Comparison of ENCODE assay signal across 10 mouse cellular contexts in genomic region chr7:16825785-16826184, GRCm38 (mm10). TPM values are rescaled to one million over a fixed set of nuclear protein-coding genes. Genes with fewer than 3 reads are reported as not detected.
DNase-seq lines count a peak whose midpoint lies in the region; ATAC-seq and TF ChIP-seq lines count a peak whose summit lies in the region.
"Had no signal": no experiment of that assay in that cellular context is flagged by ENCODE, and none has a peak within 500 bp of the region (broad histone marks: within the 10 kb centered on the region; RNA-seq: fewer than 3 reads in every experiment).

No protein-coding gene starts in this region.

- no peak overlapping the region for H3K4me2 ChIP-seq in kidney, embryonic 15.5 days
- no peak overlapping the region for H3K4me2 ChIP-seq in forebrain, embryonic 12.5 days
- H3K4me2 ChIP-seq: neural tube, embryonic 13.5 days had no signal

- no peak for TF ChIP-seq POLR2A in spleen, adult 2 months (IDR thresholded peaks at IDR 0.05; ENCODE audit: low read depth, low read length)

- H3K4me3 ChIP-seq in kidney, embryonic 15.5 days (replicated peaks) = no peak overlapping the region
- H3K4me3 ChIP-seq in ES-E14 (ENCODE audit: insufficient read depth in 1 of 2, low read depth in 1 of 2, low read length in 2 of 2, poor library complexity in 1 of 2, severe bottlenecking in 1 of 2) = no peak overlapping the region
- no peak overlapping the region for H3K4me3 ChIP-seq in spleen, adult 2 months (ENCODE audit: extremely low read depth, insufficient read depth, insufficient read length)
- no peak overlapping the region for H3K4me3 ChIP-seq in forebrain, embryonic 12.5 days (replicated peaks)
- H3K4me3 ChIP-seq in forebrain, embryonic 10.5 days = no peak overlapping the region
- H3K4me3 ChIP-seq: neural tube, embryonic 13.5 days had no signal

- in situ Hi-C loops in ES-E14 (cut with MboI; ENCODE audit: low sequenced_read_pairs in 2 of 2, unreplicated experiment in 2 of 2) = no loop called here

- H3K9me3 ChIP-seq in kidney, embryonic 15.5 days (replicated peaks) = no peaks in the 10 kb centered on the region
- no peaks in the 10 kb centered on the region for H3K9me3 ChIP-seq in ES-E14 (ENCODE audit: control insufficient read depth, insufficient read depth, low read depth, low read length)
- H3K9me3 ChIP-seq in forebrain, embryonic 12.5 days = no peaks in the 10 kb centered on the region
- H3K9me3 ChIP-seq in forebrain, embryonic 10.5 days = no peaks in the 10 kb centered on the region
- H3K9me3 ChIP-seq: neural tube, embryonic 13.5 days had no signal

- 81% methylated on average over 10 of the region's 10 CpGs for whole genome bisulfite sequencing in kidney, embryonic 15.5 days
- WGBS in spleen, adult 2 months = 62% methylated on average over 10 of the region's 10 CpGs
- WGBS in forebrain, embryonic 12.5 days = 84% methylated on average over 10 of the region's 10 CpGs
- 87% methylated on average over 10 of the region's 10 CpGs for WGBS in forebrain, embryonic 10.5 days

- H3K27ac ChIP-seq in kidney, embryonic 15.5 days = no peak overlapping the region
- H3K27ac ChIP-seq in ES-E14 (ENCODE audit: insufficient read depth, low read depth, low read length, poor library complexity, severe bottlenecking) = no peak overlapping the region
- H3K27ac ChIP-seq in spleen, adult 2 months (ENCODE audit: insufficient read depth, low read length) = peak overlapping the region; percentile 4; the same call in 1 of the 2 replicates
- H3K27ac ChIP-seq in forebrain, embryonic 12.5 days = no peak overlapping the region
- no peak overlapping the region for H3K27ac ChIP-seq in forebrain, embryonic 10.5 days
- H3K27ac ChIP-seq: neural tube, embryonic 13.5 days had no signal

- H3K4me1 ChIP-seq in kidney, embryonic 15.5 days = peaks cover 12% of the 10 kb centered on the region
- peaks cover 0 to 6% of the 10 kb centered on the region in 2 experiments; a peak in 1 of 4 replicates for H3K4me1 ChIP-seq in ES-E14 (ENCODE audit: control insufficient read depth in 2 of 2, insufficient read depth in 2 of 2, low read length in 2 of 2, poor library complexity in 1 of 2)
- H3K4me1 ChIP-seq in spleen, adult 2 months (ENCODE audit: control insufficient read depth, insufficient read depth, insufficient read length) = peaks cover 29% of the 10 kb centered on the region; the same call in 1 of the 2 replicates
- peaks cover 11% of the 10 kb centered on the region; the same call in 1 of the 2 replicates for H3K4me1 ChIP-seq in forebrain, embryonic 12.5 days
- peaks cover 16% of the 10 kb centered on the region for H3K4me1 ChIP-seq in forebrain, embryonic 10.5 days

- no peak overlapping the region for H3K9ac ChIP-seq in kidney, embryonic 15.5 days
- H3K9ac ChIP-seq in ES-E14 (ENCODE audit: insufficient read depth, low read depth, low read length, poor library complexity, severe bottlenecking) = no peak overlapping the region
- H3K9ac ChIP-seq in forebrain, embryonic 12.5 days = no peak overlapping the region
- H3K9ac ChIP-seq: neural tube, embryonic 13.5 days had no signal

- peak; percentile 43 for DNase-seq in kidney, adult 9 months
- no peak for DNase-seq in ES-E14 (ENCODE audit: low read depth, low spot score)
- DNase-seq in spleen, adult 2 months (ENCODE audit: low read depth in 1 of 2, low spot score in 2 of 2) = peak; percentile 70 to 76
- no peak for DNase-seq in forebrain, embryonic 10.5 days (ENCODE audit: extremely low spot score, low spot score)
- DNase-seq: adrenal gland, adult 2 months had no signal

- TF ChIP-seq CTCF in spleen, adult 2 months (IDR thresholded peaks at IDR 0.05; ENCODE audit: extremely low read depth, insufficient read depth, insufficient read length, insufficient replicate concordance) = peak; percentile 50; the same call in 1 of the 2 replicates

- H3K27me3 ChIP-seq in kidney, embryonic 15.5 days = no peaks in the 10 kb centered on the region
- H3K27me3 ChIP-seq in spleen, adult 2 months (ENCODE audit: control insufficient read depth, insufficient read depth, low read length) = no peaks in the 10 kb centered on the region
- no peaks in the 10 kb centered on the region for H3K27me3 ChIP-seq in forebrain, embryonic 12.5 days
- no peaks in the 10 kb centered on the region for H3K27me3 ChIP-seq in forebrain, embryonic 10.5 days (ENCODE audit: poor library complexity, severe bottlenecking)
- H3K27me3 ChIP-seq: neural tube, embryonic 13.5 days had no signal

- H3K36me3 ChIP-seq in kidney, embryonic 15.5 days = peaks cover 84% of the 10 kb centered on the region
- peaks cover 43% of the 10 kb centered on the region for H3K36me3 ChIP-seq in ES-E14 (ENCODE audit: control insufficient read depth, insufficient read depth, low read length, poor library complexity, severe bottlenecking)
- H3K36me3 ChIP-seq in spleen, adult 2 months (ENCODE audit: control insufficient read depth, insufficient read depth, low read length) = peaks cover 26% of the 10 kb centered on the region
- peaks cover 84% of the 10 kb centered on the region for H3K36me3 ChIP-seq in forebrain, embryonic 12.5 days (replicated peaks)
- H3K36me3 ChIP-seq in forebrain, embryonic 10.5 days (replicated peaks) = peaks cover 92% of the 10 kb centered on the region

- ATAC-seq in kidney, embryonic 15.5 days (replicated peaks; ENCODE audit: low FRiP score) = no peak
- peak; percentile 59 to 68 for ATAC-seq in hematopoietic stem cell, adult 5-6 weeks (replicated peaks in 1 of 2; ENCODE audit: insufficient read depth in 1 of 2, low FRiP score in 2 of 2, low TSS enrichment in 1 of 2, low read depth in 1 of 2, poor library complexity in 2 of 2, severe bottlenecking in 2 of 2)
- ATAC-seq in forebrain, embryonic 12.5 days (ENCODE audit: low FRiP score) = no peak
- ATAC-seq in frontal cortex, adult (ENCODE audit: low TSS enrichment) = no peak

TF ChIP-seq in ES-E14, 5 proteins besides CTCF, POLR2A, EP300 and RAD21:
- TF ChIP-seq CHD2 (IDR thresholded peaks at IDR 0.05; ENCODE audit: low read depth, low read length) = no peak
- no peak for TF ChIP-seq HCFC1 (IDR thresholded peaks at IDR 0.05; ENCODE audit: borderline replicate concordance, insufficient read depth, low read length)
- 0 out of 2 replicates have a peak, but pooled peaks have one; percentile 16 for TF ChIP-seq ZNF384 (IDR thresholded peaks at IDR 0.05; ENCODE audit: low read depth, low read length)

RNA-seq across cellular contexts. Expression of gene Fkrp, which starts 9.3 kb away (rescaled TPM):
- polyA plus RNA-seq in kidney, embryonic 15.5 days (2015; fragmentation: Nextera tagmentation; extraction: Ambion mirVana) = 32.0 and 34.1 TPM in 2 replicates
- 12.8 and 18.5 TPM in 2 replicates for total RNA-seq in ES-E14 (2012; rRNA removed)
- total RNA-seq in hematopoietic stem cell, adult 5-6 weeks (2017) = 8.7 and 15.6 TPM in 2 replicates
- 28.6 and 36.1 TPM in 2 replicates for polyA plus RNA-seq in spleen, adult 2 months (2012; rRNA removed)
- 30.5 and 31.4 TPM in 2 replicates for polyA plus RNA-seq in forebrain, embryonic 12.5 days (2016; fragmentation: Nextera tagmentation; extraction: Ambion mirVana)
- 26.3 and 27.2 TPM in 2 replicates for polyA plus RNA-seq in forebrain, embryonic 10.5 days (2016; fragmentation: Nextera tagmentation; extraction: Ambion mirVana)

RNA-seq across cellular contexts. Expression of gene Strn4, which starts 10.1 kb away (rescaled TPM):
- polyA plus RNA-seq in kidney, embryonic 15.5 days (2015; fragmentation: Nextera tagmentation; extraction: Ambion mirVana) = 91.5 and 99.8 TPM in 2 replicates
- total RNA-seq in ES-E14 (2012; rRNA removed) = 76.0 and 105 TPM in 2 replicates
- total RNA-seq in hematopoietic stem cell, adult 5-6 weeks (2017) = 50.9 and 54.5 TPM in 2 replicates
- 121 and 148 TPM in 2 replicates for polyA plus RNA-seq in spleen, adult 2 months (2012; rRNA removed)
- polyA plus RNA-seq in forebrain, embryonic 12.5 days (2016; fragmentation: Nextera tagmentation; extraction: Ambion mirVana) = 176 and 180 TPM in 2 replicates
- 120 and 122 TPM in 2 replicates for polyA plus RNA-seq in forebrain, embryonic 10.5 days (2016; fragmentation: Nextera tagmentation; extraction: Ambion mirVana)

RNA-seq across cellular contexts. Expression of gene Prkd2, which starts 16.9 kb away (rescaled TPM):
- polyA plus RNA-seq in kidney, embryonic 15.5 days (2015; fragmentation: Nextera tagmentation; extraction: Ambion mirVana) = 14.6 and 17.7 TPM in 2 replicates
- total RNA-seq in ES-E14 (2012; rRNA removed) = 5.7 and 6.9 TPM in 2 replicates
- total RNA-seq in hematopoietic stem cell, adult 5-6 weeks (2017) = 22.3 and 30.6 TPM in 2 replicates
- 183 and 205 TPM in 2 replicates for polyA plus RNA-seq in spleen, adult 2 months (2012; rRNA removed)
- polyA plus RNA-seq in forebrain, embryonic 12.5 days (2016; fragmentation: Nextera tagmentation; extraction: Ambion mirVana) = 10.0 and 10.9 TPM in 2 replicates
- polyA plus RNA-seq in forebrain, embryonic 10.5 days (2016; fragmentation: Nextera tagmentation; extraction: Ambion mirVana) = 9.6 and 10.7 TPM in 2 replicates

RNA-seq across cellular contexts. Expression of gene Slc1a5, which starts 44.6 kb away (rescaled TPM):
- 46.9 and 48.6 TPM in 2 replicates for polyA plus RNA-seq in kidney, embryonic 15.5 days (2015; fragmentation: Nextera tagmentation; extraction: Ambion mirVana)
- 72.0 and 156 TPM in 2 replicates for total RNA-seq in ES-E14 (2012; rRNA removed)
- total RNA-seq in hematopoietic stem cell, adult 5-6 weeks (2017) = 41.8 and 49.6 TPM in 2 replicates
- 152 and 243 TPM in 2 replicates for polyA plus RNA-seq in spleen, adult 2 months (2012; rRNA removed)
- polyA plus RNA-seq in forebrain, embryonic 12.5 days (2016; fragmentation: Nextera tagmentation; extraction: Ambion mirVana) = 30.6 and 32.0 TPM in 2 replicates
- 44.3 and 46.2 TPM in 2 replicates for polyA plus RNA-seq in forebrain, embryonic 10.5 days (2016; fragmentation: Nextera tagmentation; extraction: Ambion mirVana)

RNA-seq across cellular contexts. Expression of gene Dact3, which starts 49.3 kb away (rescaled TPM):
- polyA plus RNA-seq in kidney, embryonic 15.5 days (2015; fragmentation: Nextera tagmentation; extraction: Ambion mirVana) = 2.6 TPM in 2 replicates
- total RNA-seq in ES-E14 (2012; rRNA removed) = 4.5 and 7.0 TPM in 2 replicates
- total RNA-seq in hematopoietic stem cell, adult 5-6 weeks (2017) = 0.99 TPM in 1 of 2 replicates, not detected in the other
- polyA plus RNA-seq in spleen, adult 2 months (2012; rRNA removed) = 9.2 and 18.1 TPM in 2 replicates
- 2.6 and 3.2 TPM in 2 replicates for polyA plus RNA-seq in forebrain, embryonic 12.5 days (2016; fragmentation: Nextera tagmentation; extraction: Ambion mirVana)
- polyA plus RNA-seq in forebrain, embryonic 10.5 days (2016; fragmentation: Nextera tagmentation; extraction: Ambion mirVana) = 1.9 and 2.2 TPM in 2 replicates

Comparison
In these comparisons a context has a peak if more than half of its experiments do, and no peak if none do; other contexts are left out.
1. DNase-seq: peak in kidney, adult 9 months (single experiment) and spleen, adult 2 months (2 of 2); none in ES-E14 (single experiment) and forebrain, embryonic 10.5 days (single experiment).
2. ATAC-seq: peak in hematopoietic stem cell, adult 5-6 weeks (2 of 2); none in kidney, embryonic 15.5 days (single experiment), forebrain, embryonic 12.5 days (single experiment) and frontal cortex, adult (single experiment).